Mouse (Mus musculus) forebrain, embryonic 12.5 days (tissue): ENCODE data around the gene 2310061I04Rik. TPM values are rescaled to one million over a fixed set of nuclear protein-coding genes. Genes with fewer than 3 reads are reported as not detected.

Experiments used
- ATAC-seq: fragments of 200-750 bp; cut with Nextera tagmentation; 2 replicates; pipeline ENCODE4 v1.8.0; 2017; ENCODE audit warnings: moderate TSS enrichment; ENCODE audit not compliant: low FRiP score
- H3K27ac ChIP-seq: fragments of 300-500 bp; sonication (generic); 2 replicates; pipeline ENCODE4 v1.5.1; 2016; ENCODE audit warnings: mild to moderate bottlenecking
- H3K27me3 ChIP-seq: fragments of 300-500 bp; sonication (generic); 2 replicates; pipeline ENCODE4 v1.6.1; 2016; ENCODE audit warnings: mild to moderate bottlenecking
- H3K36me3 ChIP-seq: fragments of 300-500 bp; sonication (generic); replicated peaks from 2 replicates; pipeline ENCODE4 v1.6.1; 2016; ENCODE audit warnings: mild to moderate bottlenecking
- H3K4me1 ChIP-seq: fragments of 300-500 bp; sonication (generic); 2 replicates; pipeline ENCODE4 v1.6.1; 2016
- H3K4me2 ChIP-seq: fragments of 300-500 bp; sonication (generic); 2 replicates; pipeline ENCODE4 v1.6.1; 2016; ENCODE audit warnings: mild to moderate bottlenecking, moderate library complexity
- H3K4me3 ChIP-seq: fragments of 300-500 bp; sonication (generic); replicated peaks from 2 replicates; pipeline ENCODE4 v1.5.1; 2016; ENCODE audit warnings: mild to moderate bottlenecking
- H3K9ac ChIP-seq: fragments of 300-500 bp; sonication (generic); 2 replicates; pipeline ENCODE4 v1.6.1; 2016; ENCODE audit warnings: mild to moderate bottlenecking
- H3K9me3 ChIP-seq: fragments of 300-500 bp; sonication (generic); 2 replicates; pipeline ENCODE4 v1.6.1; 2016
- WGBS: fragments of 180-500 bp; shearing (Covaris S2); methylation state at CpG from one replicate; pipeline ENCODE4 v1.1.7; 2016; 5-methylcytosine and 5-hydroxymethylcytosine counted together
- polyA plus RNA-seq: library from polyadenylated mRNA; unstranded; fragments of >200 nt; fragmentation: Nextera tagmentation; extraction: Ambion mirVana; gene quantifications from 2 replicates; pipeline ENCODE4 v1.2.1, GENCODE M21; 2016

2310061I04Rik gene
- polyA plus RNA-seq, 1 experiment from 2014 or later, result 26.7 TPM

- H3K27me3 ChIP-seq, result no peaks in the 10 kb centered on the region
- H3K9me3 ChIP-seq, result no peaks in the 10 kb centered on the region
- H3K4me2 ChIP-seq, result peak overlapping the region; percentile 72
- H3K4me3 ChIP-seq, result no peak overlapping the region
- peak overlapping the region; percentile 99 for H3K27ac ChIP-seq
- WGBS, result 75% methylated on average over 5 of the region's 5 CpGs
- no peak for ATAC-seq
- peaks cover 30% of the 10 kb centered on the region for H3K4me1 ChIP-seq
- H3K36me3 ChIP-seq, result peaks cover 36% of the 10 kb centered on the region
- H3K9ac ChIP-seq, result no peak overlapping the region
Observed at GRCm38 (mm10) chr17:35920862-35921562, 23.8 kb upstream of the 2310061I04Rik start.

DNA sequence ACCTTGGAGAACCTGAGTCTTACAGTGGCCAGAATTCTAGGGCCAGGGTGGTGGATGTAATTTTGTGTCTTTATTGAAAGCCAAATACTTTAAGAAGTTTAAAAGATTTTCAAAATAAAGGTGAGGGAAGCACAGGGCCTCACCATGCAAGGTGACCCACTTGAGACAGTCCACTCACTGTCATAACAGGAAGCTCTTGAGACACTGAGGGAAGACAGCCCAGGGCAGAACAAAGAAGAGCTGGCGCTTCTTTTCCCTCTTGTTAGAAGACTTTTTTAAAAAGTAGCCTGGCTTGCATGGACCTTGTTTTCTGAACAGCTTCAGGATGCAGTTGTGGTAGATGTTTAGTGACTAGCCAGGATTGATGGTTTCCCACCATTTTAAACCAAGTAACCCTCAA is 23.2 kb upstream of the 2310061I04Rik start:
- Histone ChIP-seq H3K9ac (peak overlapping the region; percentile 98; the same call in 1 of the 2 replicates), H3K27me3 (no peaks in the 10 kb centered on the region), H3K4me2 (peak overlapping the region; percentile 72), H3K4me3 (peak overlapping the region; percentile 68), H3K9me3 (no peaks in the 10 kb centered on the region), H3K4me1 (peaks cover 34% of the 10 kb centered on the region), H3K36me3 (peaks cover 31% of the 10 kb centered on the region), H3K27ac (peak overlapping the region; percentile 99)
- ATAC-seq, result no peak
- 85% methylated on average over 1 of the region's 1 CpGs for WGBS

DNA sequence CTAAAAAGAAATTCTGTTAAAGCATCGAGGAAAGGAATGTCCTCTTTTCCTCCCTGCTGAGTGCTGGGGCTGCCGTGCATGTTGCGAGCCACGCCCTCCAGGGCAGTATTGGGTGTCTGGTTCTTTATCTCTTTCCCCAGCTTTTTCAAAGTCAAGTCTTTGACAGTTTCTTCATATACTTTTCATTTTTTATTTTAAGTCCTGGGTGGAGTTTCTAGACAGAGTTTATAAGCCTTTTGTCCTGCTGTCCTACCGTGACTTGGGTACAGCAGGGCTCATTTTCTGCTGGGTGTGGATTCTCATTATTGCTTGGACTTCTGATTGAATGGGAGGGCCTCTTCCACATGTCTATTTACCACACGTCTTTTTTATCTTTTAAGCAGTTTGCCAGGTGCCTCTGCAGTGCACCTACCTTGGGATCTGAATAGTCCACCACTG is 22.7 kb upstream of the 2310061I04Rik start:
- Histone ChIP-seq H3K4me3 (peak overlapping the region; percentile 68), H3K27ac (peak overlapping the region; percentile 99), H3K27me3 (no peaks in the 10 kb centered on the region), H3K9me3 (no peaks in the 10 kb centered on the region), H3K4me2 (peak overlapping the region; percentile 72), H3K4me1 (peaks cover 36% of the 10 kb centered on the region), H3K36me3 (peaks cover 26% of the 10 kb centered on the region), H3K9ac (peak overlapping the region; percentile 98)
- no peak for ATAC-seq
- WGBS, result 53% methylated on average over 6 of the region's 6 CpGs

- Histone ChIP-seq H3K4me3 (peak overlapping the region; percentile 68), H3K27ac (peak overlapping the region; percentile 99), H3K36me3 (peaks cover 22% of the 10 kb centered on the region), H3K9ac (peak overlapping the region; percentile 98), H3K27me3 (no peaks in the 10 kb centered on the region), H3K9me3 (no peaks in the 10 kb centered on the region), H3K4me1 (peaks cover 36% of the 10 kb centered on the region), H3K4me2 (peak overlapping the region; percentile 72)
- WGBS, result 14% methylated on average over 7 of the region's 7 CpGs
- peak; percentile 60 for ATAC-seq
Observed at GRCm38 (mm10) chr17:35919060-35919715, 22.0 kb upstream of the 2310061I04Rik start.

DNA sequence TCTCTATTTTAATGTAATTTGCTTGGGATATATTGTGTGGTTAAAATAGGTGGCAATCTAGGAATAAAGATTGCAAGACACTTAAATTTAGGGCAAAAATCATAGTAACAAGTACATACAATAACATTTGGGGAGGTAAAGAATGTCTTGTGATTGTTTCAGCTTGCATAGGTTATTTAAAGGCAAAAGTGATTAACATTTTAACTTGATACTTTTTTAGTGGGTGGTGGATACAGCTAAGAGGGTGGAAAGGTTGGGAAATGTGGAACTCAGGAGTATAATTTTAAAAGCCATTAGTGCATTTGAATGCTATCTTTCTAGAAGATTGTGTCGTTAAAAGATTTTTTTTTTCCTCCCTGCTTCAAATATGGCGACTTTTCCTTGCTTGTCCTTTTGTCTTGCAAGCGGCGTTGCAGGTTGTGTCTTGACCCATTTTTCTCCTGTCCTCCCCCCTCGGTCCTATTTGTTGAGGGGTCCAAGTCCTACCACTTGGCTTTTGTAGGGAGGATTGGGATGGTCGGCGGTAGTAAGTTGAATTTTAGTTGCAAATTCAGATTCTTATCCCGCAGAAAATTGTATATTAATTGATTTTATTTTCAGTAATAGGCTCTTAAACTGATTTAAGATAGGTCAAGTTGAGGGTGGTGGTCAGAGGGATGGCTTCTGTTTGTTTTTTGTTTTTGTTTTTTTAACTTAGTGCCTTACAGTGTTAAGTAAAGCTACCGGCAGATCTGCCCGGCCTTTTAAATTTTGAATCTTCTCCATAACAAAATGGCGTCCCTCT is 21.2 kb upstream of the 2310061I04Rik start:
- no peaks in the 10 kb centered on the region for H3K9me3 ChIP-seq
- peak overlapping the region; percentile 72 for H3K4me2 ChIP-seq
- no peak for ATAC-seq
- peaks cover 17% of the 10 kb centered on the region for H3K36me3 ChIP-seq
- peaks cover 36% of the 10 kb centered on the region for H3K4me1 ChIP-seq
- peak overlapping the region; percentile 68 for H3K4me3 ChIP-seq
- H3K27ac ChIP-seq, result peak overlapping the region; percentile 99
- peak overlapping the region; percentile 98 for H3K9ac ChIP-seq
- no peaks in the 10 kb centered on the region for H3K27me3 ChIP-seq
- 0% methylated on average over 11 of the region's 11 CpGs for WGBS

DNA sequence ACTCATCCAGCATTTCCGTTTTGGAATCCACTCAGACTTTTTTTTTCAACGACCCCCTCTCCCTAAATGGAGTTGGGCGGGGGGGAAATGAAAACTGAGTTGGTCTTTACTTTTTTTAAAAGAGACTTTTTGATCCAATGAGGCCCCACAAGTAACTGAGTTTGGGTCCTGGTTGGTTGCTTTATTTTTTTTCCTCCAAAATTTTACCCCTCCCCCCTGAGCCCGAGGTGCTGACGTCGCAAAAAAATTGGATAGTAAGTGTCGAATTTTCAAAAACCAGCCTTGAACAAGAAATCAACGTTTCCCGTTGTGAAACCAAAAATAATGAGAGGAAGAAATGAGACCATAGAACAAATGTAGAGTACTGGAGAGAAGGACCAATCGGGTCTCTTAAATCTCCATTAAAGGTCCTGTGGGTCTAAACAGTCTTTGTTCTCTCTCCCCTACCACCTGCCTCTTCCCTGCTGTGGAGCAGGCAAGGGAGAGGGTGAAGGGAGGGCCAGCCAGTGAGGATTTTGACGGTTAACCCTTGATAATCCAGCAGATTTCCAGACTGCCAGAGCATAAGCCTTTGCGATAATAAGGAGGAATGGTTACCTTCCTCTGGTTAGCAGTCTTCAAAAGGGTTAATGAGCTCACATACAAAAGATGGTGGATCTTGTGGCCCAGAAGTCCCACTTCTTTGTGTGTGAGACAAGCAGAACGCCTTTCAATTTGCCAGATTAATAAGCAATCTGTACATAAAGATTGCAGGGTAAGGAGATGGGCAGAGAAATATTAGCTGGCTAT is 20.4 kb upstream of the 2310061I04Rik start:
- Histone ChIP-seq H3K9ac (peak overlapping the region; percentile 98), H3K4me2 (peak overlapping the region; percentile 72), H3K27me3 (no peaks in the 10 kb centered on the region), H3K4me1 (peaks cover 36% of the 10 kb centered on the region), H3K27ac (peak overlapping the region; percentile 99), H3K4me3 (peak overlapping the region; percentile 68), H3K9me3 (no peaks in the 10 kb centered on the region), H3K36me3 (peaks cover 21% of the 10 kb centered on the region)
- 0% methylated on average over 13 of the region's 13 CpGs for WGBS
- ATAC-seq, result no peak

DNA sequence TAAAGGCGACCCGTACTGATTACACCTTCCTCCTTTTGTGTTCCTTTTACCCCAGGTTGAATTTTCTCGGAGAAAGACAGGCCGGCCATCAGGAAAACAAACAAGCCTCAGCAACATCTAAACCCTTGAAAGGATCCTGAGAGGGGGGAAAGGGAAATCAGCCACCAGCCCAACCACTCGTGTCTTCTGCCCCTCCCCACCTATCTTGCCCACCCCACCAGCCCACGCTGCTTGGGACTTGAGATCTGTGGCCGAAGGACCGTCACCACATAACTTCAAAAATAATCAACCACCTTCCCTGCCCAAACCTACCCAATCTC is 19.9 kb upstream of the 2310061I04Rik start:
- H3K4me3 ChIP-seq, result peak overlapping the region; percentile 68
- under 1% methylated on average over 8 of the region's 8 CpGs for WGBS
- H3K9ac ChIP-seq, result peak overlapping the region; percentile 98
- H3K36me3 ChIP-seq, result peaks cover 26% of the 10 kb centered on the region
- peak overlapping the region; percentile 72 for H3K4me2 ChIP-seq
- no peak for ATAC-seq
- H3K27me3 ChIP-seq, result no peaks in the 10 kb centered on the region
- H3K9me3 ChIP-seq, result no peaks in the 10 kb centered on the region
- H3K27ac ChIP-seq, result peak overlapping the region; percentile 99
- H3K4me1 ChIP-seq, result peaks cover 33% of the 10 kb centered on the region

- Histone ChIP-seq H3K36me3 (peaks cover 32% of the 10 kb centered on the region), H3K4me1 (peaks cover 29% of the 10 kb centered on the region), H3K4me2 (peak within 1 kb of the TSS; percentile 72), H3K9me3 (no peaks in the 10 kb centered on the region), H3K4me3 (peak within 1 kb of the TSS; percentile 68), H3K9ac (peak within 1 kb of the TSS; percentile 98), H3K27ac (peak within 1 kb of the TSS; percentile 99), H3K27me3 (no peaks in the 10 kb centered on the region)
- WGBS, result under 1% methylated on average over 83 of the region's 83 CpGs
- peak; percentile 93 for ATAC-seq
Observed at GRCm38 (mm10) chr17:35916297-35917142, 19.3 kb upstream of the 2310061I04Rik start, which contains the start of the genes Mrps18b and Ppp1r10. Mrps18b (minus strand) TSS chr17:35916389. Ppp1r10 (plus strand) TSS chr17:35916434.

- WGBS, result 4% methylated on average over 28 of the region's 28 CpGs
- Histone ChIP-seq H3K9ac (peak overlapping the region; percentile 98), H3K27ac (peak overlapping the region; percentile 99), H3K4me2 (peak overlapping the region; percentile 72), H3K4me1 (peaks cover 22% of the 10 kb centered on the region), H3K9me3 (no peaks in the 10 kb centered on the region), H3K4me3 (peak overlapping the region; percentile 68), H3K36me3 (peaks cover 40% of the 10 kb centered on the region), H3K27me3 (no peaks in the 10 kb centered on the region)
- no peak for ATAC-seq
Observed at GRCm38 (mm10) chr17:35915538-35916296, 18.5 kb upstream of the 2310061I04Rik start.

DNA sequence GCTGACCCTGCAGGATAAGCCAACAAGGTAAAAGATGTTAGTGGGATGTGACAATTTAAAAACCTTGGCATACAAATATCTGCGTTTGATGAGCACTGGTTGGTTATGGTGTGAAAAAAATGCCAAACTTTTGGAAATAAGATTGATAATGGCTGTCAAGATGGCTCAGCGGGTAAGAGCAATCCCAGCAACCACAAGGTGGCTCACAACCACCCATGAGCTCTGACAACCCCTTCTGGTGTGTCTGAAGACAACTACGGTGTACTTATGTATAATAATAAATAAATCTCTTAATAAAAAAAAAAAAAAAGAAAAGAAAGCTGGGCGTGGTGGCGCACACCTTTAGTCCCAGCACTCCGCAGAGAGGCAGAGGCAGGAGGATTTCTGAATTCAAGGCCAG is 17.7 kb upstream of the 2310061I04Rik start:
- Histone ChIP-seq H3K9me3 (no peaks in the 10 kb centered on the region), H3K4me2 (peak overlapping the region; percentile 72), H3K4me1 (peaks cover 17% of the 10 kb centered on the region), H3K27me3 (no peaks in the 10 kb centered on the region), H3K9ac (no peak overlapping the region), H3K27ac (no peak overlapping the region), H3K36me3 (peaks cover 34% of the 10 kb centered on the region), H3K4me3 (no peak overlapping the region; the same call in 1 of the 2 replicates)
- WGBS, result 86% methylated on average over 6 of the region's 6 CpGs
- ATAC-seq, result no peak
